Mouse (Mus musculus): ENCODE measurements at regions not wholly inside any gene's neighbourhood (a gene's known extent, or its start where the extent isn't known, plus 50 kb on each side); places are given as distances from the start of the nearest gene placed in this dataset.

GRCm38 (mm10) chr13:63748788-63749187, 66.3 kb upstream of the Ercc6l2 start:
- TF ChIP-seq CTCF (IDR thresholded peaks at IDR 0.05; ENCODE audit: insufficient read depth, low read length), result no peak
- TF ChIP-seq POLR2A (IDR thresholded peaks at IDR 0.05; ENCODE audit: borderline replicate concordance, extremely low read depth, low read depth, low read length), result no peak
- H3K4me3 ChIP-seq (replicated peaks; ENCODE audit: extremely low read depth, low read depth, low read length), result no peak overlapping the region
- H3K4me1 ChIP-seq (ENCODE audit: control insufficient read depth, insufficient read depth, low read length), result no peaks in the 10 kb centered on the region
- DNase-seq, result no peak
- 75% methylated on average over 2 of the region's 2 CpGs for WGBS

- WGBS, result 55% methylated on average over 4 of the region's 4 CpGs
- DNase-seq, result no peak
- TF ChIP-seq POLR2A (IDR thresholded peaks at IDR 0.05; ENCODE audit: borderline replicate concordance, extremely low read depth, low read depth, low read length), result no peak
- no peak for TF ChIP-seq CTCF (IDR thresholded peaks at IDR 0.05; ENCODE audit: insufficient read depth, low read length)
- no peak overlapping the region for H3K4me3 ChIP-seq (replicated peaks; ENCODE audit: extremely low read depth, low read depth, low read length)
- no peaks in the 10 kb centered on the region for H3K4me1 ChIP-seq (ENCODE audit: control insufficient read depth, insufficient read depth, low read length)
These were observed 65.0 kb upstream of the Ercc6l2 start for GRCm38 (mm10) chr13:63749997-63750396.

GRCm38 (mm10) chr13:63751196-63751595, 63.8 kb upstream of the Ercc6l2 start:
- TF ChIP-seq CTCF (IDR thresholded peaks at IDR 0.05; ENCODE audit: insufficient read depth, low read length) (no peak), POLR2A (IDR thresholded peaks at IDR 0.05; ENCODE audit: borderline replicate concordance, extremely low read depth, low read depth, low read length) (no peak)
- Histone ChIP-seq H3K4me3 (replicated peaks; ENCODE audit: extremely low read depth, low read depth, low read length) (no peak overlapping the region), H3K4me1 (ENCODE audit: control insufficient read depth, insufficient read depth, low read length) (no peaks in the 10 kb centered on the region)
- DNase-seq, result no peak
- 55% methylated on average over 2 of the region's 2 CpGs for WGBS

GRCm38 (mm10) chr13:63757061-63757460, 58.0 kb upstream of the Ercc6l2 start:
- no peak for DNase-seq
- WGBS, result 46% methylated on average over 5 of the region's 5 CpGs
- no peak for TF ChIP-seq CTCF (IDR thresholded peaks at IDR 0.05; ENCODE audit: insufficient read depth, low read length)

GRCm38 (mm10) chr13:63761542-63761941, 53.5 kb upstream of the Ercc6l2 start:
- no peaks in the 10 kb centered on the region for H3K4me1 ChIP-seq (ENCODE audit: control insufficient read depth, insufficient read depth, low read length)
- TF ChIP-seq CTCF (IDR thresholded peaks at IDR 0.05; ENCODE audit: insufficient read depth, low read length) (no peak), POLR2A (IDR thresholded peaks at IDR 0.05; ENCODE audit: borderline replicate concordance, extremely low read depth, low read depth, low read length) (no peak)
- no peak overlapping the region for H3K4me3 ChIP-seq (replicated peaks; ENCODE audit: extremely low read depth, low read depth, low read length)
- DNase-seq, result no peak

More at GRCm38 (mm10) chr13:63757061-63757460, 58.0 kb upstream of the Ercc6l2 start:
- H3K4me1 ChIP-seq (ENCODE audit: control insufficient read depth, insufficient read depth, low read length), result no peaks in the 10 kb centered on the region
- no peak overlapping the region for H3K4me3 ChIP-seq (replicated peaks; ENCODE audit: extremely low read depth, low read depth, low read length)

Data from lung, adult 2 months (tissue).